Mouse (Mus musculus): ENCODE measurements at regions not wholly inside any gene's neighbourhood (a gene's known extent, or its start where the extent isn't known, plus 50 kb on each side); places are given as distances from the start of the nearest gene placed in this dataset.

- no peak for TF ChIP-seq POLR2A (IDR thresholded peaks at IDR 0.05; ENCODE audit: control insufficient read depth in 1 of 2, insufficient read depth in 1 of 2, low read depth in 1 of 2, low read length in 2 of 2, poor library complexity in 1 of 2)
- TF ChIP-seq CTCF (IDR thresholded peaks at IDR 0.05 in 2 of 3, conservative IDR thresholded peaks at IDR 0.05 in 1 of 3; ENCODE audit: control insufficient read depth in 1 of 3, insufficient read depth in 1 of 3, low read depth in 2 of 3, low read length in 3 of 3, poor library complexity in 1 of 3, severe bottlenecking in 1 of 3), result no peak
- TF ChIP-seq CHD2 (IDR thresholded peaks at IDR 0.05; ENCODE audit: low read length), result no peak
- no peak for TF ChIP-seq NELFE (IDR thresholded peaks at IDR 0.05; ENCODE audit: low read depth, low read length)
- TF ChIP-seq POLR2AphosphoS5 (IDR thresholded peaks at IDR 0.05; ENCODE audit: borderline replicate concordance, low read depth, low read length), result no peak
- no peak for TF ChIP-seq ELF1 (IDR thresholded peaks at IDR 0.05; ENCODE audit: low read depth, low read length)
- TF ChIP-seq SIN3A (IDR thresholded peaks at IDR 0.05; ENCODE audit: low read length), result no peak
- no peak for TF ChIP-seq ZMIZ1 (IDR thresholded peaks at IDR 0.05; ENCODE audit: low read depth, low read length)
- no peak for TF ChIP-seq USF1 (IDR thresholded peaks at IDR 0.05; ENCODE audit: low read depth, low read length)
- TF ChIP-seq KAT2A (conservative IDR thresholded peaks at IDR 0.05; ENCODE audit: low read depth, low read length), result no peak
- no peak for TF ChIP-seq TBP (IDR thresholded peaks at IDR 0.05; ENCODE audit: low read depth, low read length)
- no peak for TF ChIP-seq ETS1 (IDR thresholded peaks at IDR 0.05; ENCODE audit: low read depth, low read length)
- no peak for TF ChIP-seq MYC (IDR thresholded peaks at IDR 0.05; ENCODE audit: low read depth, low read length)
These were observed 142.5 kb upstream of the A230072I06Rik start for GRCm38 (mm10) chr8:12136178-12136455.

All from MEL (cell line).